Mouse (Mus musculus): ENCODE results near the gene Hif3a. TPM values are rescaled to one million over a fixed set of nuclear protein-coding genes. Genes with fewer than 3 reads are reported as not detected.
"Not testable (repeated sequence)": the region's sequence is repeated elsewhere in the genome, so short reads cannot be mapped to it uniquely, and the experiment has no call there.

The Hif3a gene
- total RNA-seq (2014; fragmentation: Nextera tagmentation): 22.8 and 39.3 TPM in 2 replicates
- total RNA-seq (2017): 2.9 and 3.7 TPM in 2 replicates

DNA sequence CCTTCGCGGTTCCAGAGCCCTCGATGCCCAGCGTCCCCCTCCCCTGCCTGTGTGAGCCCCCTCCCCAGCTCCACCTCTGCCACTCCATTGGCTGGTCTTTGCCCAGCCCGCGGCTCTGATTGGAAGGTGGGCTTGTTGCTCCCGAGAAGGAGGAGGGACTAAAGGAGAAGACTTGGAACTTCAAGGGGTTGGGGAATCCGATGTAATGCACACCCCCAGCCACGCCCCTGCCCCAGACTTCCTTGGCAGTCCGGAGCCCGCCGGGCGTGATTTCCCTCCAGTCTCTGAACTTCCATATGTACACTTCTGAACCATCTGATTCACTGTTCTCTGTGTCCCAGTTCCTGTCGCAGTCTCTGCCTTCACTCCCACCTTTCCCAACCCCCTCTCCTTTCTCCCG is at the start of gene Hif3a:
TSS of gene Hif3a (minus strand) at position 39 of the 400 bp plus-strand sequence.
- ATAC-seq (replicated peaks; ENCODE audit: low FRiP score, low TSS enrichment, poor library complexity, severe bottlenecking): no peak

DNA sequence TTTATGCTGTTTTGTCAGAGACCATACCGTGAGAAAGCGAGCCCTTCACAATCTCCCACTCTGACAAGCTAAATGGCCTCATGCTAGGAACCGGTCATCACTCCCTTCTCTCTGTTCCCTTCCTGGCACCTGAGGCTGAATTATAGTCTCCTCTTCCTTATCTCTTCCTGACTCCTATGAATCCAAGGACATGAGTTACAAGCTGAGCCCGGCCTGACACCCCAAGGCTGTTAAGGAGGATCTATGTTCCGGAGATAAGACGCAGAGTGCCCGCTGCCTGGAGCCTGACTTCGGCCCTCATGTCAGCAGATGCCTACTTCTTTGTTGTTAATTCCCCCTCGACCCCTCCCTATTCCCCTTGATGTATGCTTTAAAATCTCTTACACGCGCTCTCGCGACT is 39.4 kb upstream of the Hif3a start:
- not testable (repeated sequence) for ATAC-seq (replicated peaks; ENCODE audit: low FRiP score, low TSS enrichment, poor library complexity, severe bottlenecking)

DNA sequence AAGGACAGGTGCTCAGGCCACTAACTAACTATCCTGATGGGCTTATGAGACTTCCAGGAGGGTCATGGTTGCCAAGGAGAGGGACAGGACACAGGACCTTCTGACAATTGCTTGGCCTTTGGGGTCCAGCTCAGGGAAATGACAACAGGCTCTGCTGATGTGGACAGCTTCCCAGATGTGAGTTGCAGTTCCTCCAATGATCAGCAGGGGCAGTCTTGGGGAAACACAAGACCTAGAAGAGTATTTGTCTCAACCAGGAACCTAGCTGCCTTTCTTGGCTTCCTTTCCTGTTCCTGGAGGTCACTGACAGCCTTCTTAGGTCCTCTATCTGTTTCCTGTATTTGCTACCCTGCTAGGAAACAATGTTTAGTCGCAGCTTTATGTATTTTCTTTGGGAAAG is 29.1 kb upstream of the Hif3a start:
- peak; percentile 56; the same call in 1 of the 2 replicates for ATAC-seq (replicated peaks; ENCODE audit: low FRiP score, low TSS enrichment, poor library complexity, severe bottlenecking)

DNA sequence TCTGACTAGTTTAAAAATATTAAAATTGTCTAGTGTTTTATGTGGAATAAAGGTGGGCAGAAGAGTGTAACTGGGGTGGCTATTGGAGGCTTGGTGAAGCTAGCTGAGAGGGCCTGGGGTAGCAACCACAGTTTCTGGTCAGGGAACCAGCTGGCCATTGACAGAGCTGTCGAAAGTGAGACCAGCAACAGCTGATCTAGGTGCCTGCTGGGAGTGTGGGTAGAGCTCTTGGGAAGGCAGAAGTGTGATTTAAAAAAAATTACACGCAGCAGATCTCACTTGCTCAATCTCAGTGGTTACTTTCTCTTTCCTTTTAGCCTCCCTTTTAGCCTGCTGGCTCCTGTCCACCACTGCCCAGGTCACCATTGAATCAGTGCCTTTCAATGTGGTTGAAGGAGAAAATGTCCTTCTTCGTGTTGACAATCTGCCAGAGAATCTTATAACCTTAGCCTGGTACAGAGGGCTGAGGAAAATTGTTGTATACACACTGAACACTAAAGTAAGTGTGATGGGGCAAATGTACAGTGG is 27.9 kb upstream of the Hif3a start:
- ATAC-seq (replicated peaks; ENCODE audit: low FRiP score, low TSS enrichment, poor library complexity, severe bottlenecking): no peak

DNA sequence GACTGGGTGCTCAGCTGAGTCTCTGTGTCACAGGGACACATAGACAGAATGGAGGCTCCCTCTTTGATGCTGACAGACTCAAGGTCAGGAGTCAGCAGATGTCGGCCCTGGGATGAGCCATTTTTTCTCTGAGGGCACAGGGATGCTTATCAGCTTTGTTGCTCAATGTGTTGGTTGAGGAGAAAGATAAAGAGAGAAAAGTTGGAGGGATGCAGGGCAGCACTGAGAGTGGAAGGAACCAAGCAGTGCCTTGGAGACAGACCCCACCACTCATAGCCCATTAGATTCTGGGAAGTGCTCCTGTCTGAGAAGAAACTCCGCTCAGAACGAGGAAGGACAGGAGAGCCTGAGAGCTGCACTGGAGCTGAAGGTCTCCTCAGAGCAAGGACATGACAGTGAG is 25.5 kb upstream of the Hif3a start:
- ATAC-seq (replicated peaks; ENCODE audit: low FRiP score, low TSS enrichment, poor library complexity, severe bottlenecking): no peak

DNA sequence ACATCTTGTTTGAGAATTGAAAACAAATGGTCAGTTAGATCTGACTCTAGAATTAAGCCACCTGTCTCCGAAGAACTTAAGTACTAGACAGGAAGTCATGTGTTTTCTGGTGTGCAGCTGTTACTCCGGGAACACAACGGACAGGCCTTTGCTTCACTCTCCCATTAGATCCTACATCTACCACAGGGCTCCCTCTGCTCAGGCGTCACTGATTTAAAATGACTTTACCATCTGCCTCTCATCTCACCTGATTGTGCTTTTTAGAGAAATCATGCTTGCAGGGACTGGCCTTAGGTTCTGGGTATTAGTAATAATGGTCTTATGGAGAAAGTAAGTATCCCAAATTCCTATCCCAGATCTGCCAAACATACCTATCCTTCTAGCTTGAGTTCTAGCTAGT is 20.5 kb upstream of the Hif3a start:
- no peak for ATAC-seq (replicated peaks; ENCODE audit: low FRiP score, low TSS enrichment, poor library complexity, severe bottlenecking)

DNA sequence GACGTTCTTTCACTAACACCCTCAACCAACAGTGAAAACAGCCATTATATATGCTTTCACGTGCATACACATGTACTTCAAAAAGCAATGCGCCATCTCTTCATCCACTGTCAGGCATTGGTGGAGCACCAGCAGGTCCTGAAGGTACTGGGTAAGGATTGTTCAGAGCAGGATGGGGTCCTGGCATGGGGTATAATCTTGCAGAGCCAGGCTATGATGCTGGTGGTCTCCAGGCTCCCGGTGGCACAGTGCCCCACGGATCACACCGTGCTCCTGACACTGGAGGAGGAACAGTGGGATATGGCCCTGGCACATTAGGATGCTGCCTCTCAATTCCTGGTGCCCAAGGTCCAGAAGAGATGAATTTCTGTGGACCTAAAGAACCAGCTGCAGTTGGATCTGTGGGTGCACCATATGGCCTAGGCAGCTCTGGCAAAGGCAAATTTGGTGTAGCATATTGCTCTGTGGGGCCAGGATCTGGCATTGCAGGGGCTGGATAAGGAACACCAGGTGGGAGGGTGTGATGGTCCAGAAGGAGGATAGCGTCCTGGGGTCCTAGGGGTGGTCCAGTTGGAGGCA is 15.9 kb upstream of the Hif3a start:
- no peak for ATAC-seq (replicated peaks; ENCODE audit: low FRiP score, low TSS enrichment, poor library complexity, severe bottlenecking)

DNA sequence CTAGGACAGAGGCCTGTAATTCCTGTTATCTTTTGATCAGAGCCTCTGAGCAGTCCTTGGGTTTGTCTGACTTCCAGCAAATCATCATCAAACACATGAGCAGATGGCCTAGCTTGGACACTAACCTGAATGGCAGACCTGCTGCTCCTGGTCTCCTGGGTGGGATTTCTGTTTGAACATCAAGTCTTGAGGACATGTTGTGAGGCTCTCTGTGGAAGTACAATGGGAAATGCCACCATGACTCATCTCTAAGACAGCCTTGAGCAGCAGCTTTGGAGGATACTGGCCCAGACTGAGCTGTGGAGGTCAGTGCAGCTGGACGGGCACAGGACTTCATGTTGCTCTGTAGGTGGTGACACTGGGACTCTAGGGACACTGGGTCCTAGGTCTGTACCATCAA is 14.3 kb upstream of the Hif3a start:
- no peak for ATAC-seq (replicated peaks; ENCODE audit: low FRiP score, low TSS enrichment, poor library complexity, severe bottlenecking)

DNA sequence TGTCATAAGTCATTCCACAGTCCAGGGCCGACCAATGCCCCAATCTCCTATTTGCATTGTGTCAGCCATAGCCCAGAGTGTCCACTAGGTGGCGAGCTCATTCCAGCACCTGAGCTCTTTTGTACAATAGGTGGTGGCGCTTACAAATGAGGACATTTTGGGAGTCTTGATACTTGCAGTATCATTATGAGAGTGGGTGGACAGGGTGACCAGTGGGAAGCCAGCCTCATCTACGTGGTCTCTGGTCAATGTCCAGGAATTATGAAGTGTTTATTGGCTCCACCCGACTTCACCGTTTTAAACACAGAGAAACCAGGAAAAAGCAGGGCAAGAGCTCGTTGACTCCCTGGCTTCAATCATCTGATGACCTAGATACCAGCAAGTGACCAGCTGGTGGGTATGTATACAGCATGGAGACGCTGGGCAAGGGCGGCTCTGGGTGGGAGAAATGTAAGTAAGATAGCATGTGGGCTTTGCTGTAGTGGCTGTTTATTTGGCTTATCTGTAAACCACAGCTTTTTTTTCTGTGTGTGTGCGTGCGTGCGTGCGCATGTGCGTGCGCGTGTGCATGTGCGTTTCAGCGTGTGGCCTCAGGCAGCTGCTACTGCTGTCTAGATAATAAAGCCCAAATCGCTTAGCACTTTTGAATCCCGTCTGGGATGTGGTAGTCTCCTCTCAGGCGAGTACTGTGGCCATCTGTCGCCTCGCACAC is 11.8 kb upstream of the Hif3a start, which contains the start of gene Psg16:
TSS of gene Psg16 (plus strand) at position 137 of the 712 bp plus-strand sequence.
- peak; percentile 95 for ATAC-seq (replicated peaks; ENCODE audit: low FRiP score, low TSS enrichment, poor library complexity, severe bottlenecking)

DNA sequence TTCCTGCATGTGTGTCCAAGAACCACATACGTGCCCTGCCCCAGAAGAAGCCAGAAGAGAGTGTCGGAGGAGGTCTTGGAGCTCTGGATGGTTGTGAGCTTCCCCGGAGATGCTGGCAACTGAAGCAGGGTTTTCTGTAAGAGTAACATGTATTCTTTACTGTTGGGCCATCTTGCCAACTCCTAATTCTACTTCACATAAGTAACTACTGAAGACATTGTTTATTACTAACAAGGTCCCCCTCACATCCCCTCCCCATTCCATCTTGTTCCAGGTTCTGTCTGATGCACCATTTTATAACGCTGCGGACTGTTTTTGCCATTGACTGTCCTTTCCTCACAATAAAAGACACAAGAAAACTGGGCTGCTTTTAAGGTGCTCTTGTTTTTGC is 11.3 kb upstream of the Hif3a start:
- no peak for ATAC-seq (replicated peaks; ENCODE audit: low FRiP score, low TSS enrichment, poor library complexity, severe bottlenecking)

DNA sequence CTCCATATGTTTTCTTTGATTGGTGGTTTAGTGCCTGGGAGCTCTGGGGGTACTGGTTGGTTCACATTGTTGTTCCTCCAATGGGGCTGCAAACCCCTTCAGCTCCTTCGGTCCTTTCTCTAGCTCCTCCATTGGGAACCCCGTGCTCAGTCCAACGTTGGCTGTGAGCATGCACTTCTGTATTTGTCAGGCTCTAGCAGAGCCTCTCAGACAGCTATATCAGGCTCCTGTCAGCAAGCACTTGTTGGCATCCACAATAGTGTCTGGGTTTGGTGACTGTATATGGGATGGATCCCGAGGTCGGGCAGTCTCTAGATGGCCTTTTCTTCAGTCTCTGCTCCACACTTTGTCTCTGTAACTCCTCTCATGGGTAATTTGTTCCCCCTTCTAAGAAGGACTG is 5.4 kb upstream of the Hif3a start:
- not testable (repeated sequence) for ATAC-seq (replicated peaks; ENCODE audit: low FRiP score, low TSS enrichment, poor library complexity, severe bottlenecking)

DNA sequence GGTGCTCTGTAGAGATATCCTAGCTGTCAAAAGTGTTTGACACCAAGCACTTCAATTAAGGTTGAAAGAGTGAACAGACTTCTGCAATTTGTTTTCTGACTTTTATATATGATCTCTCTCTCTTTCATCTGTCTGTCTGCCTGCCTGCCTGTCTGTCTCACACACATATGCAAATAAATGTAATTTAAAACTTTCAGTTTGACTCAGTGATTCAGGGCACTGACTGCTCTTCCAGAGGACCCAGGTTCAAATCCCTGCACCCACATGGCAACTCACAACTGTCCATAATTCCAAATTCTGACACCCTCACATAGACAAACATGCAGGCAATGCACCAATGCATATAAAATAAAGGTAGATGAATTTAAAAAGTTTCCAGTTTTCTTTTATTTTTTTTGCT is 4.8 kb upstream of the Hif3a start:
- no peak for ATAC-seq (replicated peaks; ENCODE audit: low FRiP score, low TSS enrichment, poor library complexity, severe bottlenecking)

DNA sequence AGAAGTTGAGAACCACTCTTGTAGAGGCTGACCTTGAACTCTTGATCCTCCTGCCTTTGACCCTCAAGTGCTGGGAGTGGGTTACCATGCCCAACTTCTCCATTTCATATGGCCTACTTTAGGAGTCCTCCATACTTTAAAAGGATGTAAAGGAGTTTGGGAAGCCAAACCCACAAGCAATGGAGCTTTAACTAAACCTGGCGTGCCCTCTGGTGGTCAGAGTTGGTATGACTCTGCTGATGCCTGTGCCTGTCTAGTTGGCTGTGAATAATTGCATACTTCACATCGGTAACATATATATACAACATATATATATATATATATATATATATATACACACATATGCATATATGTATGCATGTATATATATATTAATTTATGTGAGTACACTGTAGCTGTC is 4.2 kb upstream of the Hif3a start:
- peak; percentile 70; the same call in 1 of the 2 replicates for ATAC-seq (replicated peaks; ENCODE audit: low FRiP score, low TSS enrichment, poor library complexity, severe bottlenecking)

DNA sequence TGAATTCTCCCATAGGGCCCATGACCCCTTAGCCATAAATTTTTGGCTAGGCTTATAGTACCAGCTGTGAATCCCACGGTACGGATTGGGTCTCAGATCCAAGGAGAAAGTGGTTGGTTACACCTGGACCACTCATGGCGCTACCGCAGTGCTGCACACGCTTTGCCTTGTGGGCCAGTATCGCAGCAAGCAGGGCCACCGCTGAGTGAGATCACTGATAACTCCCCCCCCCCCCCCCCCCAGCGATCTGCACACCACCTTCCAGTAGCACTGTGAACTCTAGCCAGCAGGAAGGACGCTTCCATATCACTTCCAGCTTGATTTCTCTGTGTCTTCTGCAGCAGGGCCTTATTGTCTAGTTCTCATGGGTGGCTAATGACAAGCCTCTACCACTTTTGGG is 3.4 kb upstream of the Hif3a start:
- peak; percentile 39; the same call in 1 of the 2 replicates for ATAC-seq (replicated peaks; ENCODE audit: low FRiP score, low TSS enrichment, poor library complexity, severe bottlenecking)

DNA sequence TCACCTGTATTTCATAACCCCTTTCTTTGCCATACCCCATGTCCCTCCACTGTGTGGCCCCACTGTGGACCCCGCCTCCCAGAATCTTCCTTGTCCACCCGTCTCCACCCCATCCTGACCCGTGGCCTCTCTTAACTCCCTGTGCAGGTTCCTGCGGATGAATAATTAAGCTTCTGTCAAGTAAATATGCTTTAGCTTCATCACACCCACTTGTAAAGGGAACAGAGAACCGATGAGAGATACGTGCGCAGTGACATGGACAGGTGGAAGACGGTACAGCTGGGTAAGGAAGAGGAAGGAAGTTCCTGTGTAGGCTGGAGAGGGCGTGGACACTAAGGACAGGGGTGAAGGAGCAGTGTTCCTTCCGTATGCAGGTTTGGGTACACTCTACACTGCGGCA is 618 bp upstream of the Hif3a start:
- no peak for ATAC-seq (replicated peaks; ENCODE audit: low FRiP score, low TSS enrichment, poor library complexity, severe bottlenecking)

DNA sequence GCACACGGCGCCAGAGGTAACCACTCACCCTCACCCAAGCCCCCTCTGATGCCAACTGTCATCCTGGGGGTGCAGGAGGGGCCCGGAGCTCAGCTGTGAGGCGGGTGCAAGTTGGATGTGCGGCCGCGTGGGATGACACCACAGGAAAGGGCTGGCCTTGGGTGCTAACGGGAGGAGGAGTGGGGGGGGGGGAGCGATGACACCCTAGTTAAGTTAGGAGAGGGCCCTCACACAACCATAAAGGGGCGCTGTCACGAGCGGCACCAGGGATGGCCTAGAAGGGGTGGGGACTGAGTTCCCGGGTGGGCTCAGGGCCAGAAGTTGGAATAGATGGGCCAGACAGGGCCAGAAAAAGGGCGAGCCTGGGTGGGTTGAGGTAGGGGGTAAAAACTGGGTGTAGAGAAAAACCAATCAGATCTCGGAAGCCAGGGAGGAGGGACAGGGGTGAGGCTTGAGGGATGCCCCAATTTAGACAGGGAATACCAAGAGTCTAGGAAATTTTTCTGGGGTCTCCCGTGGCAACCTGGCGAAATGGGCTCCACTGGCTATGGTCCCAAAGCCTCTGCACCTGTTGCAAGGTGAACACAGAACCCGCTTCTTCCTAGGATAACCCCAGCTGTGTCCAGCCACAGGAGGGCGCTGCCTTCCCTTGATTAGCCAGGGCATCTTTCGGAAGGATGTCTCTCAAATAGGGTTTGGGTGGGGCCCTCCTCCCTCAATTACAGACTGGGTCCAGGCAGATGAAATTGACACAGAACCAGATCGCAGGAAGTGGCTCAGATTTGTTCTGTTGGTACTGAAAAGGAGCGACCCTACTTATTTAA is 1.2 kb downstream of the Hif3a start:
- ATAC-seq (replicated peaks; ENCODE audit: low FRiP score, low TSS enrichment, poor library complexity, severe bottlenecking): no peak

DNA sequence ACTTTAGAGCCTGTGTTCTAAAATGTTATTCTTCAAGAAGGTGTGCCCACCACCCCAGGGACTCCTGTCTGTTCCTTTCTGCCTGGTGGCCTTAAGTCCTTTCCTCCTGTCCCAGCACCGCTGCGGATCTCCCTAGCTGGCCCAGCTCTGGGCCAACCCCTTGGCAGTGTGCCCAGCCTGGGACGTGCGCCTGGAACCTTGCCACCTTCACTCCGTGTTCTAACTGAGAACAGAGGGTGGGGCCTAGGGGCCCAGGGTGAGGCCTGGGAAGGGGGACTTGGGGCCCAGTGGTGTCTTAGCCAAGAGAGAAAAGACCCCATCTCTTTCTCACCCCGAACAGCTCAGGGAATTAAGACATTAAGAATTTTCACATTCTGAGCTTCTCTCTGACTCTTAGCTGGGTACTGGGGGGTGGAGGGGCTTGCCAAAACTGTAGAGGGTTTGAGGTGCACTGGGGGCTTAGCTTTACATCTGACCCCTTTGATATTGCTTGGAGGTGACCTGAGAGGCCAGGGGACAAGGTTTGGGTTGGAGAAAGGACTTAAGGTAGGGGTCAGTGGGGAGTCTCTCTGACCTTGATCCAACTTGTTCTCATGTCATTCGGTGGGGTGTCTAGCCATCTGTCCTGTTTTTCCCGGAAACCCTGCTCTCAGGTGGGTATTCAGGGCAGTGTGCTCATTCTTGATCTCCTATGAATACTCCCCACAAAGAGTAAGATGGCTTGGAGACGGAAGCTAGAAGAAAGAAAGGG is 2.0 kb downstream of the Hif3a start:
- peak; percentile 43 for ATAC-seq (replicated peaks; ENCODE audit: low FRiP score, low TSS enrichment, poor library complexity, severe bottlenecking)

DNA sequence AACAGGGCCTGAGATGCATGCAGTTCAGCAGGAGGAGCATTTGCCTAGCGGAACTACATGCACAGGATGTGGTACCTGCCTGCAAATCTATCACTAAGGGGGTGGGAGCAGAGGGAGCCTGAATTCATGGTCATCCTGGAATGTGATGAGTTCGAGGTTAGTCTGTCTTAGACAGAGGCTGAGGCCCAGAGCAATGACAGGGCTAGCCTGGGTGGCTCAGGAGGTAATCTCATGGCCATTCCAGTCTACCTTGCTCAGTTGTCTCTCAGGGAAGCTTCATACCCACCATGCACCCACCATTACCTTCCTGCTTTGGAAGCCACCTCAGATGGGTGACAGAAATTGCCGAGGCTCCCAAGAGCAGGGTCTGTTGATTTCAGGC is 2.8 kb downstream of the Hif3a start:
- no peak for ATAC-seq (replicated peaks; ENCODE audit: low FRiP score, low TSS enrichment, poor library complexity, severe bottlenecking)

DNA sequence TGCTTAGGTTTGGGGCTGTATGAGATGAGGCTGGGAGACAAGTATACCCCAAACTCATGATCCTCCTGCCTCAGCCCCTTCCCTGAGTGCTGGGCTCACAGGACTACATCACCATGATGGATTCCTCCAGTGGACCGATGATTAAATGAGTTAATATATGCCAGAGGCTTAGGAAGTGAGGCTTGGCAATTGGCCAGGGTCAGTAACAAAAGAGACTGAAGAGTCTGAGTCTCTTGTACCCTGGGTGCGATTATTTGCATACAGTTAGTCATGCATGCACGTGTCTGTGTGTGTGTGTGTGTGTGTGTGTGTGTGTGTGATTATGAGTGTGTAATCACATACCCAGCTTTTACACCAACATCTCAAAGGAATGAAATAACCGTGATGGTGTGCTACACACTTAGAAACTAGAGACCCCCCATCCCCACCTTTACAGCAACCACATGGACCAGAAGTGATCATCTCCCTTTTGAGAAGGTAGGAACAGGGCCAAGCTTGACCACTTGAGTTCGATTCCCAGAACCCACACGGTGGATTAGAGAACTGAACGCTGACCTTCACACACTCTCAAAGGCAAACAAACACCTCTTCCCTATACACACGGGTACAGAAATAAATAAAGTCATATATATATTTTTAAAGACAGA is 3.3 kb downstream of the Hif3a start:
- ATAC-seq (replicated peaks; ENCODE audit: low FRiP score, low TSS enrichment, poor library complexity, severe bottlenecking): no peak

All from megakaryocyte-erythroid progenitor cell, adult 5-6 weeks (primary cell).